Mouse (Mus musculus) liver, embryonic 14.5 days (tissue): ENCODE measurements around the gene Fsd1l.

Experiments
- CTCF ChIP-seq: IDR thresholded peaks from 2 replicates; pipeline ENCODE4 v1.5.1; 2016; ENCODE audit warnings: antibody characterized with exemption, low read depth, control low read depth
- EP300 ChIP-seq: IDR thresholded peaks from 2 replicates; pipeline ENCODE4 v1.6.1; 2016; ENCODE audit warnings: antibody characterized with exemption, low read depth

DNA sequence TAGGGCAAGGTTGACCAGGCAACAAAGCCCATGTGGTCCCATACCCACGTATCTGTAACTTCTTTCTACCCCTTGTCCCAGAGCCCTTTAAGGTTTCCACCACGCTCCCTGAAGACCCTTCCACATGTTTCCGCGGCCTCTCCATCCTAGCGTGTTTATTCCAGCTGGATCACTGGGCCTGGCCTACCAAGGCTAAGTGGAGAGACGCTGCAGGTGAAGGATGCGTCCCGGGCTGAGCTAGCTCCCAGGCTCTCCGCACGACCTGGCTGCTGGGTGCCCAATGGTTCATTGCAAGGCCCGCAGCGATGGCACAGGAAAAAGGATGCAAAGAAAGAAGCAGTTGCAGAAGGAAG, 332 bp upstream of the Fsd1l start:
- TF ChIP-seq CTCF (no peak), EP300 (no peak)
